Mouse (Mus musculus) erythroblast, embryonic 14.5 days (primary cell): ENCODE measurements around the gene Ankrd44.

Experiments
- GATA1 ChIP-seq: IDR thresholded peaks from 2 replicates; pipeline ENCODE4 v1.6.1; 2012; ENCODE audit warnings: low read length, inconsistent platforms, mixed read lengths
- TAL1 ChIP-seq: IDR thresholded peaks from 3 replicates; pipeline ENCODE4 v1.6.1; 2012; ENCODE audit warnings: low read length, inconsistent platforms, mixed read lengths

- TF ChIP-seq GATA1 (no peak), TAL1 (no peak)
Measured at GRCm38 (mm10) chr1:54924760-54925159, 1.4 kb downstream of the Ankrd44 start.
